Mouse (Mus musculus) lung, postnatal 0 days (tissue): Measurements from ENCODE around the gene Pigl.

ENCODE experiments used
- CTCF ChIP-seq: IDR thresholded peaks from 2 replicates; pipeline ENCODE4 v1.5.1; 2016; ENCODE audit warnings: antibody characterized with exemption, mild to moderate bottlenecking
- EP300 ChIP-seq: IDR thresholded peaks from 2 replicates; pipeline ENCODE4 v1.6.1; 2016; ENCODE audit warnings: antibody characterized with exemption, mild to moderate bottlenecking, control low read depth

GRCm38 (mm10) chr11:62550227-62550685 is 92.0 kb downstream of the Pigl start:
- TF ChIP-seq CTCF = no peak
- peak; percentile 90 for TF ChIP-seq EP300
